ENCODE assay signal across 28 mouse cellular contexts in genomic region chr7:18100785-18101184, GRCm38 (mm10). TPM values are rescaled to one million over a fixed set of nuclear protein-coding genes. Genes with fewer than 3 reads are reported as not detected.
DNase-seq lines count a peak whose midpoint lies in the region; ATAC-seq and TF ChIP-seq lines count a peak whose summit lies in the region.
"Had no signal": no experiment of that assay in that cellular context is flagged by ENCODE, and none has a peak within 500 bp of the region (broad histone marks: within the 10 kb centered on the region; RNA-seq: fewer than 3 reads in every experiment).

No protein-coding gene starts in this region.

- ATAC-seq in intestine, postnatal 0 days = no peak
- ATAC-seq in intestine, embryonic 15.5 days = no peak
- no peak for ATAC-seq in lung, postnatal 0 days
- ATAC-seq: forebrain, embryonic 16.5 days; Patski had no signal

- no peaks in the 10 kb centered on the region for H3K36me3 ChIP-seq in intestine, postnatal 0 days (ENCODE audit: control insufficient read depth, insufficient read depth)
- H3K36me3 ChIP-seq in intestine, embryonic 15.5 days = no peaks in the 10 kb centered on the region
- H3K36me3 ChIP-seq in ES-Bruce4 (ENCODE audit: control insufficient read depth, insufficient read depth, low read length, poor library complexity, severe bottlenecking) (no peaks in the 10 kb centered on the region), MEL (ENCODE audit: control insufficient read depth in 1 of 2, insufficient read depth in 2 of 2, low read length in 2 of 2) (no peaks in the 10 kb centered on the region)
- no peaks in the 10 kb centered on the region for H3K36me3 ChIP-seq in lung, postnatal 0 days (ENCODE audit: insufficient read depth, low read length)
- H3K36me3 ChIP-seq: embryonic facial prominence, embryonic 13.5 days; forebrain, embryonic 12.5 days; heart, embryonic 12.5 days; hindbrain, embryonic 10.5 days had no signal

- peak; percentile 23 for TF ChIP-seq RAD21 in MEL (IDR thresholded peaks at IDR 0.05; ENCODE audit: low read depth, low read length)

- H3K79me2 ChIP-seq in MEL (ENCODE audit: control insufficient read depth, insufficient read depth, low read length, poor library complexity) = no peaks in the 10 kb centered on the region

- TF ChIP-seq POLR2A in ES-Bruce4 (IDR thresholded peaks at IDR 0.05; ENCODE audit: insufficient read depth, low read length) = no peak
- TF ChIP-seq POLR2A in MEL (IDR thresholded peaks at IDR 0.05; ENCODE audit: control insufficient read depth in 1 of 2, insufficient read depth in 1 of 2, low read depth in 1 of 2, low read length in 2 of 2, poor library complexity in 1 of 2) = no peak

- no peak overlapping the region for H3K4me2 ChIP-seq in intestine, postnatal 0 days (replicated peaks; ENCODE audit: low read depth)
- H3K4me2 ChIP-seq in intestine, embryonic 15.5 days (replicated peaks) = no peak overlapping the region
- no peak overlapping the region for H3K4me2 ChIP-seq in lung, postnatal 0 days (replicated peaks; ENCODE audit: low read depth, low read length)
- H3K4me2 ChIP-seq: embryonic facial prominence, embryonic 13.5 days; forebrain, embryonic 12.5 days; heart, embryonic 12.5 days; hindbrain, embryonic 14.5 days had no signal

- peak; percentile 33 for TF ChIP-seq CTCF in intestine, postnatal 0 days (IDR thresholded peaks at IDR 0.05; ENCODE audit: low read depth)
- TF ChIP-seq CTCF in ES-Bruce4 (IDR thresholded peaks at IDR 0.05; ENCODE audit: low read depth, low read length) = peak; percentile 34
- peak; percentile 18 to 37 (median 30); a peak in 5 of 6 replicates for TF ChIP-seq CTCF in MEL (IDR thresholded peaks at IDR 0.05 in 2 of 3, conservative IDR thresholded peaks at IDR 0.05 in 1 of 3; ENCODE audit: control insufficient read depth in 1 of 3, insufficient read depth in 1 of 3, low read depth in 2 of 3, low read length in 3 of 3, poor library complexity in 1 of 3, severe bottlenecking in 1 of 3)
- TF ChIP-seq CTCF in lung, postnatal 0 days (IDR thresholded peaks at IDR 0.05) = no peak

- H3K9me3 ChIP-seq in intestine, postnatal 0 days (ENCODE audit: control insufficient read depth) = no peaks in the 10 kb centered on the region
- H3K9me3 ChIP-seq in intestine, embryonic 15.5 days = no peaks in the 10 kb centered on the region
- no peaks in the 10 kb centered on the region for H3K9me3 ChIP-seq in ES-Bruce4 (replicated peaks; ENCODE audit: control insufficient read depth, insufficient read depth, low read length, poor library complexity, severe bottlenecking)
- H3K9me3 ChIP-seq in MEL (replicated peaks; ENCODE audit: insufficient read depth, low read length) = no peaks in the 10 kb centered on the region
- H3K9me3 ChIP-seq in lung, postnatal 0 days (ENCODE audit: low read length) = no peaks in the 10 kb centered on the region

- no peak for TF ChIP-seq EP300 in ES-Bruce4 (IDR thresholded peaks at IDR 0.05; ENCODE audit: insufficient read depth, low read depth, low read length)
- no peak for TF ChIP-seq EP300 in MEL (IDR thresholded peaks at IDR 0.05; ENCODE audit: low read depth in 1 of 2, low read length in 2 of 2)
- TF ChIP-seq EP300 in lung, postnatal 0 days (IDR thresholded peaks at IDR 0.05) = no peak

- H3K4me3 ChIP-seq in intestine, postnatal 0 days (ENCODE audit: low read depth, low read length) = no peak overlapping the region
- no peak overlapping the region for H3K4me3 ChIP-seq in intestine, embryonic 15.5 days (replicated peaks)
- H3K4me3 ChIP-seq in ES-Bruce4 (ENCODE audit: low read depth, low read length) (no peak overlapping the region), MEL (ENCODE audit: control insufficient read depth in 1 of 2, insufficient read depth in 1 of 2, low read depth in 2 of 2, low read length in 2 of 2) (no peak overlapping the region)
- no peak overlapping the region for H3K4me3 ChIP-seq in lung, postnatal 0 days (ENCODE audit: low read depth, low read length)
- H3K4me3 ChIP-seq: embryonic facial prominence, embryonic 13.5 days; forebrain, embryonic 12.5 days; heart, embryonic 12.5 days; hindbrain, embryonic 10.5 days had no signal

- H3K27ac ChIP-seq in intestine, postnatal 0 days (ENCODE audit: low read depth, low read length) = no peak overlapping the region
- H3K27ac ChIP-seq in intestine, embryonic 15.5 days = no peak overlapping the region
- H3K27ac ChIP-seq in ES-Bruce4 (ENCODE audit: insufficient read depth, low read length) = no peak overlapping the region
- no peak overlapping the region for H3K27ac ChIP-seq in MEL (ENCODE audit: control insufficient read depth, low read depth, low read length)
- no peak overlapping the region for H3K27ac ChIP-seq in lung, postnatal 0 days (ENCODE audit: low read length)
- H3K27ac ChIP-seq: embryonic facial prominence, embryonic 13.5 days; forebrain, embryonic 12.5 days; hindbrain, embryonic 10.5 days; hindbrain, embryonic 14.5 days had no signal

- DNase-seq in MEL (ENCODE audit: low read depth, low spot score) (peak; percentile 5), ZHBTc4 (ENCODE audit: low read depth, low spot score) (peak; percentile 67)
- DNase-seq in layer of hippocampus, postnatal 14 days (ENCODE audit: low spot score in 2 of 2) = no peak
- DNase-seq in kidney, postnatal 36 days = no peak
- no peak for DNase-seq in lung, postnatal 0 days (ENCODE audit: low spot score)
- DNase-seq: adrenal gland, postnatal 10 days; cerebellum, adult 11-12 months; cerebellum, adult 9-10 months; cerebellum, postnatal 25 days; gastrocnemius, postnatal 14 days; kidney, adult 2 months had no signal

- H3K27me3 ChIP-seq in intestine, postnatal 0 days (replicated peaks; ENCODE audit: control insufficient read depth, insufficient read depth, low read length) = no peaks in the 10 kb centered on the region
- no peaks in the 10 kb centered on the region for H3K27me3 ChIP-seq in intestine, embryonic 15.5 days (replicated peaks)
- H3K27me3 ChIP-seq in ES-Bruce4 (ENCODE audit: control insufficient read depth, insufficient read depth, low read length, poor library complexity, severe bottlenecking) (no peaks in the 10 kb centered on the region), MEL (ENCODE audit: control insufficient read depth in 1 of 2, insufficient read depth in 2 of 2, low read length in 2 of 2) (no peaks in the 10 kb centered on the region)
- H3K27me3 ChIP-seq in lung, postnatal 0 days (replicated peaks; ENCODE audit: insufficient read depth, low read length) = no peaks in the 10 kb centered on the region
- H3K27me3 ChIP-seq: embryonic facial prominence, embryonic 13.5 days; forebrain, embryonic 12.5 days; heart, embryonic 12.5 days; Patski had no signal

- WGBS in intestine, postnatal 0 days = 46% methylated on average over 2 of the region's 2 CpGs
- 39% methylated on average over 2 of the region's 2 CpGs for WGBS in intestine, embryonic 15.5 days
- WGBS in lung, postnatal 0 days = 42% methylated on average over 2 of the region's 2 CpGs

- H3K4me1 ChIP-seq in intestine, postnatal 0 days (replicated peaks; ENCODE audit: control insufficient read depth, insufficient read depth, low read length) = no peaks in the 10 kb centered on the region
- H3K4me1 ChIP-seq in intestine, embryonic 15.5 days (replicated peaks) = no peaks in the 10 kb centered on the region
- H3K4me1 ChIP-seq in ES-Bruce4 (ENCODE audit: control insufficient read depth, insufficient read depth, low read length) (no peaks in the 10 kb centered on the region), MEL (ENCODE audit: control insufficient read depth in 1 of 2, insufficient read depth in 2 of 2, low read length in 2 of 2) (no peaks in the 10 kb centered on the region)
- H3K4me1 ChIP-seq in lung, postnatal 0 days (ENCODE audit: insufficient read depth, low read depth, low read length) = no peaks in the 10 kb centered on the region
- H3K4me1 ChIP-seq: embryonic facial prominence, embryonic 13.5 days; forebrain, embryonic 12.5 days; heart, embryonic 12.5 days; hindbrain, embryonic 10.5 days had no signal

- no peak overlapping the region for H3K9ac ChIP-seq in intestine, postnatal 0 days (ENCODE audit: low read depth, low read length)
- no peak overlapping the region for H3K9ac ChIP-seq in intestine, embryonic 15.5 days
- H3K9ac ChIP-seq in ES-Bruce4 (ENCODE audit: low read depth, poor library complexity, severe bottlenecking) = no peak overlapping the region
- no peak overlapping the region for H3K9ac ChIP-seq in MEL (ENCODE audit: control insufficient read depth, low read depth, low read length, poor library complexity, severe bottlenecking)
- no peak overlapping the region for H3K9ac ChIP-seq in lung, postnatal 0 days (replicated peaks; ENCODE audit: low read depth)
- H3K9ac ChIP-seq: embryonic facial prominence, embryonic 13.5 days; forebrain, embryonic 12.5 days; heart, embryonic 12.5 days; hindbrain, embryonic 14.5 days had no signal

TF ChIP-seq in MEL, 35 proteins besides CTCF, POLR2A, EP300 and RAD21:
- TF ChIP-seq SMC3 (IDR thresholded peaks at IDR 0.05; ENCODE audit: low read depth, low read length) = peak; percentile 29
- no peak for TF ChIP-seq GABPA (IDR thresholded peaks at IDR 0.05; ENCODE audit: low read depth, low read length)

RNA-seq across cellular contexts. Expression of gene Ceacam12, which starts 35.1 kb away (rescaled TPM):
- 0.16 TPM in 1 of 2 replicates, not detected in the other for polyA plus RNA-seq in intestine, postnatal 0 days (2015; fragmentation: Nextera tagmentation; extraction: Ambion mirVana)
- not detected in 2 replicates for polyA plus RNA-seq in intestine, embryonic 15.5 days (2015; fragmentation: Nextera tagmentation; extraction: Ambion mirVana)
- 0.64 and 4.7 TPM in 2 replicates for polyA plus RNA-seq in ES-Bruce4 (2011; ENCODE audit: insufficient read depth, insufficient read length, low read depth, missing spikeins)
- not detected in 2 replicates for total RNA-seq in MEL (2012; rRNA removed)
- not detected for polyA plus RNA-seq in MEL (2012; ENCODE audit: insufficient read depth in 1 of 2, insufficient read length in 2 of 2, low read depth in 1 of 2, low replicate concordance in 2 of 2, missing spikeins in 1 of 2)
- not detected for total RNA-seq in layer of hippocampus, postnatal 14 days (2021)
- not detected in 2 replicates for polyA plus RNA-seq in lung, postnatal 0 days (2015; fragmentation: Nextera tagmentation; extraction: Ambion mirVana)
- total RNA-seq: adrenal gland, postnatal 10 days; adrenal gland, postnatal 4 days; gastrocnemius, postnatal 14 days; heart, adult 8-10 months; heart, postnatal 25 days had no signal
- polyA plus RNA-seq: brain, embryonic 14.5 days; cortical plate, adult 2 months; embryonic facial prominence, embryonic 13.5 days; forebrain, embryonic 12.5 days; forebrain, embryonic 16.5 days; gonadal fat pad, adult 2 months; heart, embryonic 12.5 days; heart, embryonic 16.5 days; hindbrain, embryonic 10.5 days; hindbrain, embryonic 14.5 days; kidney, adult 2 months; Patski had no signal

Comparison
In these comparisons a context has a peak if more than half of its experiments do, and no peak if none do; other contexts are left out.
1. DNase-seq: peak in MEL (single experiment) and ZHBTc4 (single experiment); none in layer of hippocampus, postnatal 14 days (0 of 2), kidney, postnatal 36 days (0 of 2) and lung, postnatal 0 days (single experiment).